Mouse (Mus musculus): ENCODE measurements around the gene Camta2. TPM values are rescaled to one million over a fixed set of nuclear protein-coding genes. Genes with fewer than 3 reads are reported as not detected.

The Camta2 gene
- polyA plus RNA-seq, 1 experiment, result 11.9 TPM

- Histone ChIP-seq H3K79me2 (ENCODE audit: control insufficient read depth, insufficient read depth) (no peaks in the 10 kb centered on the region), H3ac (ENCODE audit: control insufficient read depth, insufficient read length) (no peak overlapping the region), H3K27me3 (ENCODE audit: control insufficient read depth, insufficient read depth, insufficient read length) (no peaks in the 10 kb centered on the region), H3K4me3 (no peak overlapping the region), H3K36me3 (ENCODE audit: control insufficient read depth, insufficient read depth) (no peaks in the 10 kb centered on the region), H3K4me2 (ENCODE audit: low read depth) (no peak overlapping the region)
- TF ChIP-seq MAX (IDR thresholded peaks at IDR 0.05; ENCODE audit: low read depth) (no peak), SRF (IDR thresholded peaks at IDR 0.05; ENCODE audit: control insufficient read depth, insufficient read length, low read depth) (no peak), USF1 (IDR thresholded peaks at IDR 0.05; ENCODE audit: low read depth) (no peak), E2F4 (IDR thresholded peaks at IDR 0.05; ENCODE audit: insufficient read depth) (no peak), CEBPB (IDR thresholded peaks at IDR 0.05; ENCODE audit: insufficient read depth, poor library complexity, severe bottlenecking) (no peak), MYOG (IDR thresholded peaks at IDR 0.05; ENCODE audit: control insufficient read depth in 1 of 3, insufficient read depth in 1 of 3, insufficient read length in 2 of 3, low read depth in 2 of 3) (no peak), REST (IDR thresholded peaks at IDR 0.05; ENCODE audit: insufficient read depth, insufficient read length) (no peak), POLR2AphosphoS2 (IDR thresholded peaks at IDR 0.05; ENCODE audit: insufficient read length, low read depth) (no peak), MYOD1 (IDR thresholded peaks at IDR 0.05; ENCODE audit: control insufficient read depth in 1 of 3, insufficient read length in 2 of 3, low read depth in 2 of 3) (no peak), POLR2A (IDR thresholded peaks at IDR 0.05; ENCODE audit: insufficient read length, low read depth) (no peak), TCF3 (IDR thresholded peaks at IDR 0.05; ENCODE audit: insufficient read length, low read depth) (no peak), TCF12 (IDR thresholded peaks at IDR 0.05; ENCODE audit: insufficient read depth, poor library complexity, severe bottlenecking) (no peak)
Observed at GRCm38 (mm10) chr11:70629557-70629956, 58.3 kb downstream of the Camta2 start.

GRCm38 (mm10) chr11:70628431-70628830 is 59.5 kb downstream of the Camta2 start:
- Histone ChIP-seq H3K36me3 (ENCODE audit: control insufficient read depth, insufficient read depth) (no peaks in the 10 kb centered on the region), H3K4me3 (no peak overlapping the region), H3K27me3 (ENCODE audit: control insufficient read depth, insufficient read depth, insufficient read length) (no peaks in the 10 kb centered on the region), H3K4me2 (ENCODE audit: low read depth) (no peak overlapping the region), H3ac (ENCODE audit: control insufficient read depth, insufficient read length) (no peak overlapping the region), H3K79me2 (ENCODE audit: control insufficient read depth, insufficient read depth) (no peaks in the 10 kb centered on the region)
- TF ChIP-seq USF1 (IDR thresholded peaks at IDR 0.05; ENCODE audit: low read depth) (no peak), SRF (IDR thresholded peaks at IDR 0.05; ENCODE audit: control insufficient read depth, insufficient read length, low read depth) (no peak), E2F4 (IDR thresholded peaks at IDR 0.05; ENCODE audit: insufficient read depth) (no peak), MYOG (IDR thresholded peaks at IDR 0.05; ENCODE audit: control insufficient read depth in 1 of 3, insufficient read depth in 1 of 3, insufficient read length in 2 of 3, low read depth in 2 of 3) (no peak), CEBPB (IDR thresholded peaks at IDR 0.05; ENCODE audit: insufficient read depth, poor library complexity, severe bottlenecking) (no peak), REST (IDR thresholded peaks at IDR 0.05; ENCODE audit: insufficient read depth, insufficient read length) (no peak), TCF12 (IDR thresholded peaks at IDR 0.05; ENCODE audit: insufficient read depth, poor library complexity, severe bottlenecking) (no peak), MAX (IDR thresholded peaks at IDR 0.05; ENCODE audit: low read depth) (no peak), POLR2A (IDR thresholded peaks at IDR 0.05; ENCODE audit: insufficient read length, low read depth) (no peak), POLR2AphosphoS2 (IDR thresholded peaks at IDR 0.05; ENCODE audit: insufficient read length, low read depth) (no peak), TCF3 (IDR thresholded peaks at IDR 0.05; ENCODE audit: insufficient read length, low read depth) (no peak)

GRCm38 (mm10) chr11:70626877-70627276 is 61.0 kb downstream of the Camta2 start:
- no peaks in the 10 kb centered on the region for H3K27me3 ChIP-seq (ENCODE audit: control insufficient read depth, insufficient read depth, insufficient read length)
- no peak overlapping the region for H3K4me2 ChIP-seq (ENCODE audit: low read depth)
- H3K79me2 ChIP-seq (ENCODE audit: control insufficient read depth, insufficient read depth), result no peaks in the 10 kb centered on the region
- no peaks in the 10 kb centered on the region for H3K36me3 ChIP-seq (ENCODE audit: control insufficient read depth, insufficient read depth)
- TF ChIP-seq MYOG (IDR thresholded peaks at IDR 0.05; ENCODE audit: control insufficient read depth in 1 of 3, insufficient read depth in 1 of 3, insufficient read length in 2 of 3, low read depth in 2 of 3) (no peak), TCF12 (IDR thresholded peaks at IDR 0.05; ENCODE audit: insufficient read depth, poor library complexity, severe bottlenecking) (no peak), POLR2AphosphoS2 (IDR thresholded peaks at IDR 0.05; ENCODE audit: insufficient read length, low read depth) (no peak), REST (IDR thresholded peaks at IDR 0.05; ENCODE audit: insufficient read depth, insufficient read length) (no peak)
- H3ac ChIP-seq (ENCODE audit: control insufficient read depth, insufficient read length), result no peak overlapping the region
- no peak overlapping the region for H3K4me3 ChIP-seq

GRCm38 (mm10) chr11:70625473-70625872 is 62.4 kb downstream of the Camta2 start:
- no peak overlapping the region for H3ac ChIP-seq (ENCODE audit: control insufficient read depth, insufficient read length)
- H3K4me2 ChIP-seq (ENCODE audit: low read depth), result no peak overlapping the region
- H3K36me3 ChIP-seq (ENCODE audit: control insufficient read depth, insufficient read depth), result no peaks in the 10 kb centered on the region
- H3K79me2 ChIP-seq (ENCODE audit: control insufficient read depth, insufficient read depth), result no peaks in the 10 kb centered on the region
- no peak overlapping the region for H3K4me3 ChIP-seq
- TF ChIP-seq USF1 (IDR thresholded peaks at IDR 0.05; ENCODE audit: low read depth) (peak; percentile 26), POLR2A (IDR thresholded peaks at IDR 0.05; ENCODE audit: insufficient read length, low read depth) (no peak), SRF (IDR thresholded peaks at IDR 0.05; ENCODE audit: control insufficient read depth, insufficient read length, low read depth) (no peak)
- H3K27me3 ChIP-seq (ENCODE audit: control insufficient read depth, insufficient read depth, insufficient read length), result no peaks in the 10 kb centered on the region

GRCm38 (mm10) chr11:70623053-70623742 is 64.7 kb downstream of the Camta2 start:
- TF ChIP-seq MAX (IDR thresholded peaks at IDR 0.05; ENCODE audit: low read depth) (no peak), MYOD1 (IDR thresholded peaks at IDR 0.05; ENCODE audit: control insufficient read depth in 1 of 3, insufficient read length in 2 of 3, low read depth in 2 of 3) (no peak), CEBPB (IDR thresholded peaks at IDR 0.05; ENCODE audit: insufficient read depth, poor library complexity, severe bottlenecking) (no peak), USF1 (IDR thresholded peaks at IDR 0.05; ENCODE audit: low read depth) (no peak), POLR2AphosphoS2 (IDR thresholded peaks at IDR 0.05; ENCODE audit: insufficient read length, low read depth) (no peak), SRF (IDR thresholded peaks at IDR 0.05; ENCODE audit: control insufficient read depth, insufficient read length, low read depth) (no peak), TCF3 (IDR thresholded peaks at IDR 0.05; ENCODE audit: insufficient read length, low read depth) (no peak), REST (IDR thresholded peaks at IDR 0.05; ENCODE audit: insufficient read depth, insufficient read length) (no peak), TCF12 (IDR thresholded peaks at IDR 0.05; ENCODE audit: insufficient read depth, poor library complexity, severe bottlenecking) (no peak), POLR2A (IDR thresholded peaks at IDR 0.05; ENCODE audit: insufficient read length, low read depth) (no peak), MYOG (IDR thresholded peaks at IDR 0.05; ENCODE audit: control insufficient read depth in 1 of 3, insufficient read depth in 1 of 3, insufficient read length in 2 of 3, low read depth in 2 of 3) (no peak), E2F4 (IDR thresholded peaks at IDR 0.05; ENCODE audit: insufficient read depth) (no peak)
- no peak overlapping the region for H3K4me2 ChIP-seq (ENCODE audit: low read depth)
- no peaks in the 10 kb centered on the region for H3K79me2 ChIP-seq (ENCODE audit: control insufficient read depth, insufficient read depth)
- H3K4me3 ChIP-seq, result no peak overlapping the region
- no peak overlapping the region for H3ac ChIP-seq (ENCODE audit: control insufficient read depth, insufficient read length)
- no peaks in the 10 kb centered on the region for H3K36me3 ChIP-seq (ENCODE audit: control insufficient read depth, insufficient read depth)
- no peaks in the 10 kb centered on the region for H3K27me3 ChIP-seq (ENCODE audit: control insufficient read depth, insufficient read depth, insufficient read length)

All from myocyte (in vitro differentiated cells).